Mouse (Mus musculus) G1E-ER4 (cell line): ENCODE data around the gene Gm3685. TPM values are rescaled to one million over a fixed set of nuclear protein-coding genes. Genes with fewer than 3 reads are reported as not detected.
"Not testable (repeated sequence)": the region's sequence is repeated elsewhere in the genome, so short reads cannot be mapped to it uniquely, and the experiment has no call there.

Experiments used
- GATA1 ChIP-seq: IDR thresholded peaks from one replicate; pipeline ENCODE4 v1.8.0; 2012; ENCODE audit warnings: low read length, inconsistent platforms
- polyA plus RNA-seq: library from polyadenylated mRNA; stranded (reverse); fragments of >175 nt; gene quantifications from 2 replicates; pipeline ENCODE4 v1.2.3, GENCODE M21; 2012

Gm3685 gene
- not detected in 2 replicates for polyA plus RNA-seq

DNA sequence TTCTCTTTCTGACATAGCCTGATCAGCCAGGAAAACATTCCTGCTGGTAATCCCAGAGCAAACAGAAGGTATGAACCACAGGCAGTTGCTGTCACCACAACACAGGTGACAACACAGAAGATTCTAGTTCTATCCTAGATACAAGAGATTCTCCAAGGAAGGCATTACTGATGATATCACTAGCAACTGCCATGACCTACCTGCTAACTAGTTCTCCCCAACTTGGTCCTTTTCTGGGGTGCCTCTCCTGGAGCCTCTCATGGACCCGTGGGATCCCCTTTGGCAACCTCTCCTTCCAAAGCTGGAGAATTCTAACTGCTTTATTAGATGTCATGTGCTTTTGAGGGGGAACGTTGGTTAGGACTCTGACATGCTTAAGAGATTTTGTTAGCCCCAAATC is at the start of gene Gm3685:
Gene Gm3685, minus strand, starts transcription at position 101 of the 400 bp plus-strand sequence.
- TF ChIP-seq GATA1: not testable (repeated sequence)

DNA sequence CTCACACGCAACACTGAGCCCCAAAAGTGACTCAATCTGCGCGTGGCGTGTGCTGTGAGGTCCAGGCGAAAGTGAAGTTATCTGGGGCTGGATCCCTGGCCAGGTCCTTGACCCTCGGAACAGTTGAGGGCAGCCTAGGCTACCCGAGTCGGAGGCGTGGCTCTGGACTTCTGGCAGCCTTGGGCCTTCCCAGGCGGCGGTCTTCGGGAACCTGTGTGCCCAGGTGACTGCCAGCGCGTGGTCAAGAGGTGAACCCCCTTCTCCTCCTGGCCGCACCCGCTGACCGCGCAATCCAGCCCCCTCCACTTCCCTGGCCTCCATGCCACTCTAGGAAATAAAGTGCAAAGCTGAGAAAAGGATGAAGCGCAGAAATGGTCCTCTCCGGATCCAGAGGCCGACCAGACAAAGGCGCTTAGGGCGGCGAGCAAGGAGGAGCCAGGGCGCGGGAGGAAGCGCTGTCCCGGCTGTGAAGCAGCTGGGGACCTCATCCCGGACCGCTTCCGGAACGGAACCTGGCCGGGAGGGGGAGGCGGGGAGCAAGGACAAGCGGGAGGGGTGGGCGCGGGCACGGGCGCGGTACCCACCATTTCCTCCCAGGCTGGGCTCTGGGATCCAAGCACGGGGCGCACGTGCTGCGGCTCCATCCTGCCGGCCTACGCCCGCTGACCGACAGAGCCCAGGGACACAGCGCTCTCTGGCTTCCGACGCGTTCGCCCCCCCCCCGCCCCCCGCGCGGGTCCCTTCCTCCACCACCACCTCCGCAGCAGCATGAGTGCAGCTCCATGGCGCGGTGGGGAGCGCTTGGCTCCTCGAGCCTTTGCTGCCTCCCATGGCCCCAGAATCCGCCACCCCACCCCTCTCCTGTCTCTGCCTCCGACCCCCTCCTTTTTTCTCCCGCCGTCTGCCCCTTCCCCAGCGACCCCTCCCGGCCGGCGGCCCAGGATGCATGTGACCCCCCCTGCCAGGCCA is 17.7 kb downstream of the Gm3685 start, which contains the start of gene Gm10406:
Gene Gm10406, minus strand, starts transcription at position 669 of the 969 bp plus-strand sequence.
- TF ChIP-seq GATA1: not testable (repeated sequence)

Other genes with a start within 250 kb of the Gm3685 start
- gene Gm3642, start 204.7 kb downstream of the Gm3685 start, polyA plus RNA-seq: not detected in 2 replicates
- not detected in 2 replicates for gene Gm3667, start 155.0 kb downstream of the Gm3685 start, polyA plus RNA-seq
- gene Gm6356, start 71.2 kb downstream of the Gm3685 start, polyA plus RNA-seq: not detected in 2 replicates
- gene Gm10406, start 17.5 kb downstream of the Gm3685 start, polyA plus RNA-seq: not detected in 2 replicates
- gene Gm3696, start 55.7 kb upstream of the Gm3685 start, polyA plus RNA-seq: not detected in 2 replicates
- not detected in 2 replicates for gene Gm6676, start 80.4 kb upstream of the Gm3685 start, polyA plus RNA-seq
- not detected in 2 replicates for gene Gm3512, start 129.6 kb upstream of the Gm3685 start, polyA plus RNA-seq
- not detected in 2 replicates for gene Gm16434, start 149.6 kb upstream of the Gm3685 start, polyA plus RNA-seq
- gene Gm3727, start 219.7 kb upstream of the Gm3685 start, polyA plus RNA-seq: not detected in 2 replicates